Mouse (Mus musculus) gastrocnemius, adult 8-10 months (tissue): ENCODE results near the gene Cmtm4. TPM values are rescaled to one million over a fixed set of nuclear protein-coding genes. Genes with fewer than 3 reads are reported as not detected.

Experiments used
- DNase-seq, 2 experiments: peaks; one replicate each; pipeline ENCODE4 v3.0.0; 2022; ENCODE audit warnings: low spot score in 2 of 2
- total RNA-seq, 4 experiments: library from RNA; stranded (reverse); gene quantifications; 2 replicates each; pipeline ENCODE4 v1.2.4; 2022

The Cmtm4 gene
- total RNA-seq: 1 to 10 TPM; 4.0 to 4.9 (median 4.7) TPM

DNA sequence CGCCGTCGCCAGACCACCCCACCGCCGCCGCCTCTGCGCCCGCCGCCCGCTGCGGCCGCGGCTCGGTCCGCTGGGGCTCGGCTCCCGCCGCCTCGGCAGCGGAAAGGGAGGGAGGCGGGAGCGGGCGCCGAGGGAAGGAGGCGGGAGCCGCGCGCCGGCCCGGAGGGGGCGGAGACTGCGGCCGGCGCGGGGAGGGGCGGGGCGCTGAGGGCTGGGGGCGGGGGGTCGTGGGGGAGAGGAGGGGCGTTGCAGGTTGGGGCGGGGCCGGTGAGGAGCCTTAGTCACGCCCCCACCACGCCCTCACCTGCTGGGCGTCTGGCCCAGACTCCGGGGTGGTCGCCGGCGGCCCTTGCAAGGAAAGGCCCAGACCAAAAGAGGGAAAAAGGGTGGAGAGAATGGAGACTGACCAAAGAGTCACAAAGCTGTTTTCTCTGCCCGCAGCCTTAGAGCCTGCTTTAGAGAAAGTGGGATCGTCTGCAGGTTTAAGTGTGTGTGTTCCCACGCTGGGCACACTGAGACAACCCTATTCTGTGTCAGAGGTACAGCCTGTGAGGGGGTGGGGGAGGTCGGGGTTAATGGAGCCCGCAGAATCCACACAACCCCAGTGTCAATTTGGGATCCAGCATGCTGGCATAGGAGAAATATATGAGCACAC, at the start of gene Cmtm4:
TSS of gene Cmtm4 (minus strand) at position 105 of the 655 bp plus-strand sequence.
- peak; percentile 13 to 32 for DNase-seq

DNA sequence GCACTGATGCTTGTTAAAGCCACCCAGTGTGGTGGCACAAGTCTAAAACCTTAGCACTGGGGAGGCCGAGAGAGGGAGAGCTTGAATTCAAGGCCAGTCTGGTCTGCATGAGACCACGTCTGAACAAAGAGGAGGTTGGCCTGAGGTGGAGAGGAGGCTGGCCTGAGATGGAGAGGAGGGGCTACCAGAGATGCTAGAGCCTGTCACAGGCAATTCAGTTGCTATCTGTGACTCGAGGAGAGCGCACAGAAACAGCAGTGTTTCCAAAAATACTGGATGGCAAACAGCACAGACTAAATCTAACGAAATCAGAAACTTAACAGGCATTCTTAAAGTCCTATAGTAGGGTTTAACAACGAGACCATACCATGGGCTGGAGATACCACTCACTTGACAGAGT, 49.6 kb upstream of the Cmtm4 start:
- no peak for DNase-seq

DNA sequence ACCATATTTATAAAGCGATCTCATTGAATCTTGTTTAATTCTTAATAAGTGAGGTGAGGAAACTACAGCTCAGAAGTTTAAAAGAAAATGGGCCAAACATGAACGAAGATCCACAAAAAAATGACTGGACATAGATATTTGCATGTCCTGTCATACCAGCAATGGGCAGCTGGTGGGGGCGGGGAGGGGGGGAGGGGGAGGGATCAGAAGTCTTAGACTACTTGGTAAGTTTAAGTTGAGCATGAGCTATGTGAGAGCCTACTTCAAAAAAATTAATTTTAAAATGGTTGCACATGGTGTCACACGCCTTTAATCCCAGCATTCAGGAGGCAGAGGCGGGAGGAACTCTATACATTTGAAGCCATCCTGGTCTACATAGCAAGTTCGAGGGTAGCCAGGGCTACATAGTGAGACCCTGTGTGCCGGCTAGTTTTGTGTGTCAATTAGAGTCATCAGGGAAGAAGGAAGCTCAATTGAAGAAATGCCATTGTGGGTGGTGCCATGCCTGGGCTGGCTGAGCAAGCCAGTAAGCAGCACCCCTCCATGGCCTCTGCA, 47.6 kb upstream of the Cmtm4 start:
- no peak for DNase-seq

DNA sequence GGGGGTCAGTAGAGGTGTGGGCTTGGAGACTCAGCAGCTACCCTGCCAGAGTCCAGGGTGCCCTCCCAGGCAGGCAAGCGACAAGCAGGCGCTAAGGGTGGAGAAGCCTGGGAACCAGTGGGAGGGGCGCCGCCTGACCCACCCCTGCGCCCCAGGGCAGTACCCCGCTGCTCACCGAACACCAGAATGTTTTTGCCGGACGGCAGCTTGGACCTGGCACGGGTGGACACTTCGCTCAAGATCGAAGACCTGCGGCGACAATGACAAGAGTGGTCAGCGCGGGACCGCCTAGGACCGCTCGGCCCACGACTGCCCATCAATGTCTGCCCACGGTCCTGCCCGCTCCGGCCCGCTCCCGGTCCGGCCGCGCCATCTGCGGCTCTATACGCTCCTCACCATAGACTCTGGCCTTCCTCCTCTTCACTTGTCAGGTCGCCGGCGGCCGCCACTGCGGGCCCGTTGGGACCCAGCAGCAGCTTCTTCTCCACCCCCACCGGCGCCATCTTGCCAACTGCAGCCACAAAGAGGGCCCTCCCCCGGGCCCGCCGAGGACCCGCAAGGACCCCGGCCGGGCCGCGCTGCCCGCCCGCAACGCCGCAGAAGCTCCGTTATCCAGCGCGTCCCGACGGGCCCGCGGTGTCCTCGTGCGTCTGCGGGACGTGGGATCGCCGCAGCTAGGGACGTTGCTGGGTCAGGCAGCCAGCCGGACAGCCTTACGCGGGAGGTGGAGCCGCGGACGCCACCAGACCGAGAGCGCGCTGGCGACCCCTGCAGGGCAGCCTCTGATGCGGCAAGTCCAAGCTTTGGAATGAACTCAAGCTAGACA, 46.9 kb upstream of the Cmtm4 start, which contains the start of gene Dync1li2:
TSS of gene Dync1li2 (minus strand) at position 749 of the 826 bp plus-strand sequence.
- DNase-seq: peak; percentile 84 to 86

- no peak for DNase-seq
Measured at GRCm38 (mm10) chr8:104441613-104442012, 46.0 kb upstream of the Cmtm4 start.

- no peak for DNase-seq
Measured at GRCm38 (mm10) chr8:104439461-104439860, 43.9 kb upstream of the Cmtm4 start.

GRCm38 (mm10) chr8:104437494-104438135, 42.0 kb upstream of the Cmtm4 start:
- DNase-seq: no peak

DNA sequence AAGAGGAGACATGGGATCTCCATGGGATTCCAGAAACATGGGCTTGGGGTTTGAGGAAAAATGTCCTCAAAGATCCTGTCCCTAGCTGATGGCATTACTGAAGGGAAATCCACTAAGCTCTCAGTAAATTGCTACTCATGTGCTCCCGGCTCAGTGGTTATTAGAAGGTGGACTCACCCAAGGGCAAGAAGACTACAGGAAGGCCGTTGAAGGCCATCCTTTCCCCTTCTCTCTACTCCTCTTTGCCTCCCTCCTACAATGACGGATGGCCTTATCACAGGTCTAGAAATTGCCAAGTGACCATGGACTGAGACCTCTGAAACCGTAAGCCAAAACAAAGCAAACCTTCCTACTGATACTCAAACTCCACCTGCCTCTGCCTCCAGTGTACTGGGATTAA, 41.0 kb upstream of the Cmtm4 start:
- no peak for DNase-seq

GRCm38 (mm10) chr8:104436038-104436437, 40.4 kb upstream of the Cmtm4 start:
- DNase-seq: peak; percentile 96

GRCm38 (mm10) chr8:104434826-104435354, 39.3 kb upstream of the Cmtm4 start:
- no peak for DNase-seq

DNA sequence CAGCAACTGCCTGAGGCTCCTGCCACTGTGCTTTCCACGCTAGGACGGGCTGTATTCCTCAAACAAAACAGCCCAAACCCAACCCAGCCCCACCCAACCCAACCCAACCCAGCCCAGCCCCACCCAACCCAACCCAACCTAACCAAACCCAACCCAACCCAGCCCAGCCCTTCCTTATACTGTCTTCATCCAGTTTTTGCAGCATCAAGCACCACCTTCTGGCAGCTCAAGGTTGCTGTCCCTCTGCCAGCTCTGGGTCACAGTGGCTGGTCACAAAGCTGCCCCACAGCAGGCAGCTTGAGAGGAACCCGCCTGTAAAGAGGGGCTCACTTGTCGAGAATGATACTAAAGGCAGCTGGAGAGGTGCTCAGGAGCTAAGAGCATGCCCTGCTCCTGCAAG, 38.7 kb upstream of the Cmtm4 start:
- DNase-seq: no peak

DNA sequence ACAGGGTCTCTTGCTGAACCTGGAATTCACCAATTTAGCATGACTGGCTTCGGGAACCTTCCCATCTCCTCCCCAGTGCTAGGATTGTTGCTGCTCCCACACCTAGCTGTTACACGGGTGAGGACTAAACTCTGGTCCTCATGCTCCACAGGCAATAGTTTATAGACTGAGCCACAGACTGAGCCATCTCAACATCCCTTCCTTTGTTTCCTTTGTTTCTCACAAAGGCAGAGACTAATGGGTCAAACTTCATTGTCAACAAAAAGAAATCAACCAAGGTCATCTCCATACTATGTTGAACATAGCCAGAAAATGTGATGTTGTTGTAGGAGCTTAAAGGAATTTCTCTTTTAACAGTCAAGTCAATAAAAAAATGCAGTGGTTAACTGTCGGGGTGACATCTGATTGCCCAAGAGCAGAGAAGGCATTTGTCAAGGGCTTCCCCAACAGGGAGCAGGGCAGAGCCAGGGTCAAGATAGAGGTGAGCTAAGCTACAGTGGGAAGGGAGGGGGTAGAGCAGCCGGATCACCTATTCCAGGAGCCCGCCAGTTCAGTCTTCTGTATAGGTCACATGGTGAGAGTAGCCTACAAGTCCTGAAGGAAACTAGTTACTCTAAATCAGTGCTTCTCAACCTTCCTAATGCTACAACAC, 37.7 kb upstream of the Cmtm4 start:
- DNase-seq: no peak

GRCm38 (mm10) chr8:104432656-104433055, 37.0 kb upstream of the Cmtm4 start:
- DNase-seq: no peak

- DNase-seq: no peak
Measured at GRCm38 (mm10) chr8:104430230-104430629, 34.6 kb upstream of the Cmtm4 start.

DNA sequence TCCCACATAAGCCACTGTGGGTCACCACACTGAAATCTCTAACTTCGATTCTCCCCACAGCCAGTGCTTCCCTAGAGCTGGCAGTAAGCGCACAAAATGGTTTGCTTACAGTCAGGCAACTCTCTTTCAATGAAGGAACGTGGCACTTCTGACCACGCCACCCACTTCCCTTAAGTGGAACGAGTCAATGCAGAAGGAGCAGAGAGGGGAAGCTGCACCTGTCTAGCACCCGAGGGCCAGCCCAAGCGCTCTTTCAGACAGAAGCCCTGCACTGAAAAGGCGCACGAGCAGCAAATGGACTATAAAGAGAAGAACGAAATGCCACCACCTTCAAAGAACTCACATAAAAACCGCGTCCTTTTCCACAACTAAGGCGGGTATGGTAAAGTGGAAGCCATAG, 32.1 kb upstream of the Cmtm4 start:
- no peak for DNase-seq

- DNase-seq: no peak
Measured at GRCm38 (mm10) chr8:104422313-104422712, 26.7 kb upstream of the Cmtm4 start.

DNA sequence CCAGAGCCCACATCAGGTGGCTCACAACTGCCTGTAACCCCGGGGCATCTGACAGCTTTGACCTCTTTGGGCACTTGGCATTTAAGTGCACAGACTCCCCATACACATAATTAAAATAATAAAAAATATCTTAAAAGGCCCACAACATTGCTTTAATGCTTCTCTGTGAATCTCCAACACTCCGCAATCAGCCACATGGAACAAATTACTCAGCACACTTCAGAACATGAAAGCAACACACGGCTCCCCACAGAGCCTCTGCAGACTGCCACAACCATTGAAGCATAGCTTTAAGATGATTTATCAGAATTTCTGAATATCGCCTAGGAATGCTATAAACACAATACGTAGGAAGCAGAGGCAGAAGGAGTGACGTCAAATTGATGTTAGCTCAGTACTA, 20.4 kb upstream of the Cmtm4 start:
- no peak for DNase-seq

DNA sequence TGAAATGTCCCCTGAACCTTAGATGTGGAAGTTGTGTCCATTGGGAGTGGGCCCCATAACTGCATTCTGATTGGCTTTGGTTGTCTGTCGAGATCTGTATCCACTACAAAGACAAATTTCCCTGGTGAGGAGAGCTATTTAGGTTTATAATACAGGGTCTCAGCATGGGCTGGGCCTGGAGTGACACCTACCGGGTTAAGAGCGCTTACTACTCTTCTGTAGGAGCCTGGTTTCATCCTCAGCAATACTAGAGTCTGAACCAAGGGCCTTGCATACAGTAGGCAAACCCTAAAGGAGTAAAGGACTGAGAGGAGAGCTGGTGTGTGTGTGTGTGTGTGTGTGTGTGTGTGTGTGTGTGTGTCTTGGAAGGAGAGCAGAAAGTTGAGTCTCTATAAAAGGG, 18.6 kb upstream of the Cmtm4 start:
- no peak for DNase-seq

GRCm38 (mm10) chr8:104413770-104414169, 18.2 kb upstream of the Cmtm4 start:
- DNase-seq: no peak

GRCm38 (mm10) chr8:104412805-104413532, 17.4 kb upstream of the Cmtm4 start:
- DNase-seq: no peak
